Mouse (Mus musculus) liver, embryonic 14.5 days (tissue): Measurements from ENCODE around the gene Robo4. TPM values are rescaled to one million over a fixed set of nuclear protein-coding genes. Genes with fewer than 3 reads are reported as not detected.

ENCODE experiments used
- ATAC-seq: fragments of 200-750 bp; cut with Nextera tagmentation; 2 replicates; pipeline ENCODE4 v1.8.0; 2017; ENCODE audit warnings: moderate number of reproducible peaks, mild to moderate bottlenecking, moderate library complexity; ENCODE audit not compliant: insufficient read depth
- DNase-seq, 3 experiments: peaks; one replicate each; pipeline ENCODE4 v3.0.0-alpha.2; 2012 to 2013; ENCODE audit warnings: low read depth in 3 of 3, low spot score in 3 of 3
- H3K27ac ChIP-seq: fragments of 300-500 bp; sonication (generic); 2 replicates; pipeline ENCODE4 v1.5.1; 2014; ENCODE audit warnings: moderate library complexity, mild to moderate bottlenecking, control low read depth, inconsistent platforms
- H3K27me3 ChIP-seq: fragments of 300-500 bp; sonication (generic); 2 replicates; pipeline ENCODE4 v1.6.1; 2014; ENCODE audit warnings: mild to moderate bottlenecking, low read length, moderate library complexity; ENCODE audit not compliant: control insufficient read depth, insufficient read depth
- H3K36me3 ChIP-seq: fragments of 300-500 bp; sonication (generic); replicated peaks from 2 replicates; pipeline ENCODE4 v1.6.1; 2014; ENCODE audit warnings: low read depth; ENCODE audit not compliant: control insufficient read depth, insufficient read depth
- H3K4me1 ChIP-seq, 2 experiments: fragments of 200-500 bp in 1 of 2; fragments of 300-500 bp in 1 of 2; sonication (generic) in 1 of 2; replicated peaks; 2 replicates each; pipeline ENCODE4 v1.6.1; 2012 to 2014; ENCODE audit warnings: antibody characterized with exemption in 1 of 2, inconsistent platforms in 1 of 2, low read length in 1 of 2; ENCODE audit not compliant: control insufficient read depth in 2 of 2, insufficient read depth in 2 of 2
- H3K4me2 ChIP-seq: fragments of 300-500 bp; sonication (generic); 2 replicates; pipeline ENCODE4 v1.6.1; 2014; ENCODE audit warnings: low read depth, mild to moderate bottlenecking, control low read depth, moderate library complexity
- H3K4me3 ChIP-seq, 2 experiments: fragments of 200-500 bp in 1 of 2; fragments of 300-500 bp in 1 of 2; sonication (generic) in 1 of 2; 2 replicates each; pipeline ENCODE4 v1.5.1; 2012 to 2014; ENCODE audit warnings: low read depth in 2 of 2, low read length in 2 of 2, mild to moderate bottlenecking in 2 of 2, control low read depth in 1 of 2, inconsistent platforms in 1 of 2, moderate library complexity in 1 of 2; ENCODE audit not compliant: insufficient read depth in 1 of 2
- H3K9ac ChIP-seq: fragments of 300-500 bp; sonication (generic); replicated peaks from 2 replicates; pipeline ENCODE4 v1.6.1; 2014; ENCODE audit warnings: mild to moderate bottlenecking, control low read depth, moderate library complexity
- H3K9me3 ChIP-seq: fragments of 300-500 bp; sonication (generic); 2 replicates; pipeline ENCODE4 v1.6.1; 2016; ENCODE audit warnings: low read length, mixed read lengths; ENCODE audit not compliant: control insufficient read depth
- CTCF ChIP-seq: IDR thresholded peaks from 2 replicates; pipeline ENCODE4 v1.5.1; 2016; ENCODE audit warnings: antibody characterized with exemption, low read depth, control low read depth
- EP300 ChIP-seq: IDR thresholded peaks from 2 replicates; pipeline ENCODE4 v1.6.1; 2016; ENCODE audit warnings: antibody characterized with exemption, low read depth
- WGBS: fragments of 180-500 bp; shearing (Covaris S2); extraction: QIAGEN DNeasy Blood & Tissue Kit; methylation state at CpG from one replicate; pipeline ENCODE4 v1.1.7; 2014; ENCODE audit not compliant: insufficient replicate concordance; 5-methylcytosine and 5-hydroxymethylcytosine counted together
- polyA plus RNA-seq, 2 experiments: library from polyadenylated mRNA; depleted of rRNA in 1 of 2; stranded (reverse) in 1 of 2; unstranded in 1 of 2; fragments of >200 nt; fragmentation: Nextera tagmentation in 1 of 2; extraction: Ambion mirVana in 1 of 2; gene quantifications; 2 replicates each; pipeline versions ENCODE4 v1.2.1 to v1.2.3; 2012 to 2014

Gene Robo4
- polyA plus RNA-seq, 2 experiments = 1.4 to 1.8 TPM

GRCm38 (mm10) chr9:37368081-37368830 lies 33.4 kb upstream of the Robo4 start:
- Histone ChIP-seq H3K4me2 (no peak overlapping the region), H3K9ac (no peak overlapping the region), H3K4me1 (0 out of 4 replicates have a peak, but pooled peaks cover 0 to 1% of the 10 kb centered on the region in 2 experiments), H3K27me3 (no peaks in the 10 kb centered on the region), H3K36me3 (no peaks in the 10 kb centered on the region), H3K27ac (no peak overlapping the region), H3K9me3 (no peaks in the 10 kb centered on the region), H3K4me3 (no peak overlapping the region)
- TF ChIP-seq EP300 (no peak), CTCF (no peak)
- WGBS = 62% methylated on average over 11 of the region's 11 CpGs
- ATAC-seq (no peak), DNase-seq (no peak)

GRCm38 (mm10) chr9:37368860-37369259 lies 32.8 kb upstream of the Robo4 start:
- Histone ChIP-seq H3K4me3 (no peak overlapping the region), H3K9ac (no peak overlapping the region), H3K36me3 (no peaks in the 10 kb centered on the region), H3K4me2 (no peak overlapping the region), H3K4me1 (0 out of 4 replicates have a peak, but pooled peaks cover 0 to 1% of the 10 kb centered on the region in 2 experiments), H3K27me3 (no peaks in the 10 kb centered on the region), H3K9me3 (no peaks in the 10 kb centered on the region), H3K27ac (no peak overlapping the region)
- WGBS = 62% methylated on average over 8 of the region's 8 CpGs
- DNase-seq (no peak), ATAC-seq (no peak)
- TF ChIP-seq CTCF = no peak
- no peak for TF ChIP-seq EP300

GRCm38 (mm10) chr9:37371232-37371801 lies 30.4 kb upstream of the Robo4 start:
- Histone ChIP-seq H3K36me3 (no peaks in the 10 kb centered on the region), H3K9me3 (no peaks in the 10 kb centered on the region), H3K4me2 (no peak overlapping the region), H3K4me3 (no peak overlapping the region), H3K9ac (no peak overlapping the region), H3K27me3 (no peaks in the 10 kb centered on the region), H3K4me1 (no peaks in the 10 kb centered on the region), H3K27ac (no peak overlapping the region)
- DNase-seq (no peak), ATAC-seq (no peak)
- TF ChIP-seq CTCF (no peak), EP300 (no peak)
- WGBS = 69% methylated on average over 7 of the region's 7 CpGs

GRCm38 (mm10) chr9:37375718-37376117 lies 26.0 kb upstream of the Robo4 start:
- ATAC-seq (no peak), DNase-seq (no peak)
- WGBS = 70% methylated on average over 5 of the region's 5 CpGs
- Histone ChIP-seq H3K9ac (no peak overlapping the region), H3K9me3 (no peaks in the 10 kb centered on the region), H3K4me3 (no peak overlapping the region), H3K4me2 (no peak overlapping the region), H3K4me1 (no peaks in the 10 kb centered on the region), H3K36me3 (no peaks in the 10 kb centered on the region), H3K27ac (no peak overlapping the region), H3K27me3 (no peaks in the 10 kb centered on the region)
- TF ChIP-seq CTCF (no peak), EP300 (no peak)

GRCm38 (mm10) chr9:37383161-37383560 lies 18.5 kb upstream of the Robo4 start:
- H3K27me3 ChIP-seq = peaks cover 11% of the 10 kb centered on the region
- 54% methylated on average over 6 of the region's 6 CpGs for WGBS

More at GRCm38 (mm10) chr9:37383161-37383560, 18.5 kb upstream of the Robo4 start:
- no peaks in the 10 kb centered on the region for H3K36me3 ChIP-seq
- no peak overlapping the region for H3K27ac ChIP-seq
- no peak overlapping the region for H3K4me2 ChIP-seq
- no peak for TF ChIP-seq CTCF
- no peak for TF ChIP-seq EP300
- no peak overlapping the region for H3K4me3 ChIP-seq
- no peak overlapping the region for H3K9ac ChIP-seq
- ATAC-seq (no peak), DNase-seq (no peak)
- no peaks in the 10 kb centered on the region for H3K4me1 ChIP-seq
- no peaks in the 10 kb centered on the region for H3K9me3 ChIP-seq
